In the genomic region with DNA sequence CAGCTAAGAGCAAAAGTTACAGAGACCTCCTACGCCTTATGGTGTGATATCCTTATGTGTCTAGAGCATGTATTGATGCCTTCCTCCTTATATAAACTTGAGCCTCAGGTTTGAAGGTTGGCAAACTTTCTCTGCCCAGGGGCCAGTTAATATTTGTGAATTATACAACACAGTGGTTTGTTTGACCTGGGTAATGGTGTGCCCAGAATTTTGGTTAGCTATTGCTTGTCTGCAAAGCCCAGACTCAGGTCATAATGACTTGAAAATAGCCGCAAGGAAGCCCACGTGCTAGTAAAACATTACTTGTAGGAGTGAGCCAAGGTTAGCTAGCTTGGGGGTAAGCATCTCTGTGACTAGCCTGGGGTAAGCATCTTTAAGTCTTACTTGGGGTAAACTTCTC, we compare ENCODE assay signal across 23 mouse cellular contexts. TPM values are rescaled to one million over a fixed set of nuclear protein-coding genes. Genes with fewer than 3 reads are reported as not detected.
DNase-seq lines count a peak whose midpoint lies in the region; ATAC-seq and TF ChIP-seq lines count a peak whose summit lies in the region.
"Had no signal": no experiment of that assay in that cellular context is flagged by ENCODE, and none has a peak within 500 bp of the region (broad histone marks: within the 10 kb centered on the region; RNA-seq: fewer than 3 reads in every experiment).

No protein-coding gene starts in this region.

- DNase-seq in hindbrain, postnatal 0 days (ENCODE audit: low spot score): no peak
- peak; percentile 79 for DNase-seq in kidney, adult 9 months
- no peak for DNase-seq in kidney, postnatal 25 days
- DNase-seq in fat pad, adult 2 months (ENCODE audit: extremely low read depth, low read depth, low spot score): peak; percentile 14
- DNase-seq in left cerebral cortex, postnatal 14 days (ENCODE audit: low spot score in 2 of 2): no peak
- DNase-seq: adrenal gland, adult 2 months; adrenal gland, postnatal 10 days; adrenal gland, postnatal 25 days; cerebellum, adult 11 months; cerebellum, adult 18-20 months; cerebellum, adult 8-10 months; cerebellum, adult 9-11 months; cerebellum, postnatal 14 days; cerebellum, postnatal 36 days; embryo, embryonic 11 days; forebrain, postnatal 0 days had no signal

- H3K9me3 ChIP-seq in hindbrain, embryonic 12.5 days (replicated peaks): no peaks in the 10 kb centered on the region
- H3K9me3 ChIP-seq in hindbrain, postnatal 0 days (ENCODE audit: low read length): no peaks in the 10 kb centered on the region
- H3K9me3 ChIP-seq: embryonic facial prominence, embryonic 13.5 days; embryonic facial prominence, embryonic 15.5 days had no signal

- ATAC-seq in hindbrain, embryonic 12.5 days (ENCODE audit: low FRiP score): no peak
- ATAC-seq in hindbrain, postnatal 0 days: no peak
- ATAC-seq: forebrain, embryonic 14.5 days; forebrain, postnatal 0 days had no signal

- TF ChIP-seq CTCF in hindbrain, postnatal 0 days (IDR thresholded peaks at IDR 0.05; ENCODE audit: low read depth): no peak

- H3K4me1 ChIP-seq in hindbrain, embryonic 12.5 days: peaks cover 65% of the 10 kb centered on the region
- no peaks in the 10 kb centered on the region for H3K4me1 ChIP-seq in hindbrain, postnatal 0 days (ENCODE audit: insufficient read depth, low read length)

- H3K9ac ChIP-seq in hindbrain, embryonic 12.5 days: no peak overlapping the region
- H3K9ac ChIP-seq in hindbrain, postnatal 0 days (replicated peaks; ENCODE audit: low read length): no peak overlapping the region
- H3K9ac ChIP-seq: embryonic facial prominence, embryonic 13.5 days; embryonic facial prominence, embryonic 15.5 days; forebrain, postnatal 0 days had no signal

- 0 out of 2 replicates have a peak overlapping the region, but pooled peaks have one; percentile 17 for H3K27ac ChIP-seq in hindbrain, embryonic 12.5 days
- no peak overlapping the region for H3K27ac ChIP-seq in hindbrain, postnatal 0 days
- H3K27ac ChIP-seq: embryonic facial prominence, embryonic 13.5 days; embryonic facial prominence, embryonic 15.5 days had no signal

- intact Hi-C loops in left cerebral cortex, postnatal 14 days (cut with DNase I): no loop called here

- WGBS in hindbrain, embryonic 12.5 days: 92% methylated on average over 3 of the region's 3 CpGs
- WGBS in hindbrain, postnatal 0 days: 88% methylated on average over 3 of the region's 3 CpGs

- H3K4me2 ChIP-seq in hindbrain, embryonic 12.5 days (replicated peaks): no peak overlapping the region
- no peak overlapping the region for H3K4me2 ChIP-seq in hindbrain, postnatal 0 days (ENCODE audit: low read depth, low read length)
- H3K4me2 ChIP-seq: embryonic facial prominence, embryonic 13.5 days; embryonic facial prominence, embryonic 15.5 days had no signal

- H3K27me3 ChIP-seq in hindbrain, embryonic 12.5 days: no peaks in the 10 kb centered on the region
- no peaks in the 10 kb centered on the region for H3K27me3 ChIP-seq in hindbrain, postnatal 0 days (ENCODE audit: insufficient read depth, low read length)
- H3K27me3 ChIP-seq: embryonic facial prominence, embryonic 13.5 days; embryonic facial prominence, embryonic 15.5 days had no signal

- no peak overlapping the region for H3K4me3 ChIP-seq in hindbrain, embryonic 12.5 days
- H3K4me3 ChIP-seq in hindbrain, postnatal 0 days (ENCODE audit: low read length): no peak overlapping the region
- H3K4me3 ChIP-seq: embryonic facial prominence, embryonic 13.5 days; embryonic facial prominence, embryonic 15.5 days; erythroblast, embryonic 14.5 days had no signal

- peaks cover 58% of the 10 kb centered on the region for H3K36me3 ChIP-seq in hindbrain, embryonic 12.5 days
- H3K36me3 ChIP-seq in hindbrain, postnatal 0 days (ENCODE audit: insufficient read depth, low read length): no peaks in the 10 kb centered on the region

RNA-seq across cellular contexts. Expression of gene Mn1, which starts 26.5 kb away (rescaled TPM):
- polyA plus RNA-seq in hindbrain, embryonic 12.5 days (2016; fragmentation: Nextera tagmentation; extraction: Ambion mirVana): 61.0 and 62.7 TPM in 2 replicates
- total RNA-seq in hindbrain, postnatal 0 days (2014; rRNA removed): 71.5 and 87.2 TPM in 2 replicates
- 27.0 and 32.9 TPM in 2 replicates for polyA plus RNA-seq in hindbrain, postnatal 0 days (2015; fragmentation: Nextera tagmentation; extraction: Ambion mirVana)
- 10 to 100 TPM; 62.1 to 66.1 TPM for total RNA-seq in left cerebral cortex, postnatal 14 days (2021)
- total RNA-seq: MEL had no signal
- polyA plus RNA-seq: C2C12 had no signal

Comparison
In these comparisons a context has a peak if more than half of its experiments do, and no peak if none do; other contexts are left out.
1. DNase-seq: peak in kidney, adult 9 months (single experiment) and fat pad, adult 2 months (single experiment); none in hindbrain, postnatal 0 days (single experiment), kidney, postnatal 25 days (0 of 2) and left cerebral cortex, postnatal 14 days (0 of 2).